Mouse (Mus musculus): ENCODE measurements around the gene Lactb. TPM values are rescaled to one million over a fixed set of nuclear protein-coding genes. Genes with fewer than 3 reads are reported as not detected.
A peak's percentile ranks its signal among the peaks of the same experiment; 100 is the strongest.

Gene Lactb
- polyA plus RNA-seq, 1 experiment = 12.6 TPM

DNA sequence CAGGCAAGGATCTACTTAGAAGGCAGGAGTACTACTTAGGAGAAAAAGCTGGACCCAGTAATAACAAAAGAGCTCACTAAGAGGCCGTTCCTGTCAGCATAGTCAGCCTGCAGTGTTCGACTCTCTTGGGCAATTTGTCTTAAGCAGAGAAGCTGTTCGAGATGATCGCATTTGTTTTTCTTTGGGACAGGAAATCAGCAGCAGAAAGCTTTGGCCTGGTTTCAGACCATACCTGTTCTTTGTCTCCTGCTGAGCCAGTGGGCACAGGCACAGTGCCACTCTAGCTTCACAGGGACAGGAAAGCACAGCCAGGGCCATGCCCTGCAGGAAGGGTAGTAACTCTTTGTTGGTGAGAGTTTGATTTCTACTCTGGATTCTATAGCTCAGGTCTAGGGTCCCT, 31.1 kb upstream of the Lactb start:
- DNase-seq = no peak
- no peaks in the 10 kb centered on the region for H3K4me1 ChIP-seq (replicated peaks; ENCODE audit: control insufficient read depth, insufficient read depth, low read length)
- no peak overlapping the region for H3K4me3 ChIP-seq (ENCODE audit: control insufficient read depth, insufficient read depth, low read length)
- 93% methylated on average over 4 of the region's 4 CpGs for WGBS
- no peaks in the 10 kb centered on the region for H3K36me3 ChIP-seq (ENCODE audit: control insufficient read depth, insufficient read depth, low read length)
- no peak for TF ChIP-seq POLR2A (IDR thresholded peaks at IDR 0.05; ENCODE audit: control insufficient read depth, extremely low read depth, insufficient read depth, low read length, poor library complexity)
- TF ChIP-seq CTCF (IDR thresholded peaks at IDR 0.05; ENCODE audit: borderline replicate concordance, control insufficient read depth, extremely low read depth, insufficient read depth, low read length, poor library complexity) = no peak
- H3K27me3 ChIP-seq (ENCODE audit: control insufficient read depth, insufficient read depth, low read length) = no peaks in the 10 kb centered on the region
- no peak overlapping the region for H3K27ac ChIP-seq (ENCODE audit: control insufficient read depth, insufficient read depth, low read length)

DNA sequence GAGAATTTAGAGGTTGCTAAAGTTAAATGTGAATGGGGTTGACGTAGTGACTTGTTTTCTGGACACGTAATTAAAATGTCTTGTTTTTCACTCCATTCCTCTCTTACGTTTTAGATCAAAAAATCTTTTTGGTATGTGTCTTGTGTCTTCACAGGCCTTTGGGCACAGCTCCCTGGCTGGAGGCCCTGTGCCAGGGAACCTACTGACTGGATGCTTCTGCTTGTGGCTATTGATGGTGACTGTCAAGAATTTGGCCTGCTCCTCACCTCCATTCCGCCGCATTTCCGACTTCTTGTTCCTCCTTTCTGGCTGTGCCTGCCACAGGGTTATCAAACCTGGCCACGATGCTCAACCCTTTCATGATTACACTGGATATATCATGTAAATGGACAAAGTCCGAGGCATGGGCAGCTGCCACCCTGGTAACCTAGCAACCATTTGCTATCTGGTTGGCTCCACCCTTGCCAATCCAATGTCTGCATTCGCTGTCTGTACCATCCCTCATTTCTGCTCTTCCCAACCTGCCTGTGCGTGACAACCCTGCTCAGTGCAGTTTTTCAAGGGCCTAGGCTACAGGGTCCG, 30.0 kb upstream of the Lactb start:
- Histone ChIP-seq H3K36me3 (ENCODE audit: control insufficient read depth, insufficient read depth, low read length) (no peaks in the 10 kb centered on the region), H3K27ac (ENCODE audit: control insufficient read depth, insufficient read depth, low read length) (no peak overlapping the region), H3K27me3 (ENCODE audit: control insufficient read depth, insufficient read depth, low read length) (no peaks in the 10 kb centered on the region), H3K4me1 (replicated peaks; ENCODE audit: control insufficient read depth, insufficient read depth, low read length) (no peaks in the 10 kb centered on the region), H3K4me3 (ENCODE audit: control insufficient read depth, insufficient read depth, low read length) (no peak overlapping the region)
- DNase-seq = no peak
- 89% methylated on average over 11 of the region's 11 CpGs for WGBS
- no peak for TF ChIP-seq CTCF (IDR thresholded peaks at IDR 0.05; ENCODE audit: borderline replicate concordance, control insufficient read depth, extremely low read depth, insufficient read depth, low read length, poor library complexity)

- Histone ChIP-seq H3K4me3 (ENCODE audit: control insufficient read depth, insufficient read depth, low read length) (no peak overlapping the region), H3K27ac (ENCODE audit: control insufficient read depth, insufficient read depth, low read length) (no peak overlapping the region), H3K27me3 (ENCODE audit: control insufficient read depth, insufficient read depth, low read length) (no peaks in the 10 kb centered on the region), H3K36me3 (ENCODE audit: control insufficient read depth, insufficient read depth, low read length) (no peaks in the 10 kb centered on the region), H3K4me1 (replicated peaks; ENCODE audit: control insufficient read depth, insufficient read depth, low read length) (no peaks in the 10 kb centered on the region)
- TF ChIP-seq POLR2A (IDR thresholded peaks at IDR 0.05; ENCODE audit: control insufficient read depth, extremely low read depth, insufficient read depth, low read length, poor library complexity) = no peak
- no peak for TF ChIP-seq CTCF (IDR thresholded peaks at IDR 0.05; ENCODE audit: borderline replicate concordance, control insufficient read depth, extremely low read depth, insufficient read depth, low read length, poor library complexity)
- 86% methylated on average over 4 of the region's 4 CpGs for WGBS
- no peak for DNase-seq
These were observed 28.4 kb upstream of the Lactb start for GRCm38 (mm10) chr9:67003656-67004055.

- 85% methylated on average over 4 of the region's 4 CpGs for WGBS
- TF ChIP-seq CTCF (IDR thresholded peaks at IDR 0.05; ENCODE audit: borderline replicate concordance, control insufficient read depth, extremely low read depth, insufficient read depth, low read length, poor library complexity) = no peak
- no peak for TF ChIP-seq POLR2A (IDR thresholded peaks at IDR 0.05; ENCODE audit: control insufficient read depth, extremely low read depth, insufficient read depth, low read length, poor library complexity)
- DNase-seq = no peak
- no peaks in the 10 kb centered on the region for H3K4me1 ChIP-seq (replicated peaks; ENCODE audit: control insufficient read depth, insufficient read depth, low read length)
- H3K27me3 ChIP-seq (ENCODE audit: control insufficient read depth, insufficient read depth, low read length) = no peaks in the 10 kb centered on the region
- H3K27ac ChIP-seq (ENCODE audit: control insufficient read depth, insufficient read depth, low read length) = no peak overlapping the region
- H3K36me3 ChIP-seq (ENCODE audit: control insufficient read depth, insufficient read depth, low read length) = no peaks in the 10 kb centered on the region
- H3K4me3 ChIP-seq (ENCODE audit: control insufficient read depth, insufficient read depth, low read length) = no peak overlapping the region
These were observed 27.9 kb upstream of the Lactb start for GRCm38 (mm10) chr9:67003156-67003555.

- no peak for DNase-seq
- 75% methylated on average over 4 of the region's 4 CpGs for whole genome bisulfite sequencing
- H3K4me1 ChIP-seq (replicated peaks; ENCODE audit: control insufficient read depth, insufficient read depth, low read length) = no peaks in the 10 kb centered on the region
- no peak overlapping the region for H3K4me3 ChIP-seq (ENCODE audit: control insufficient read depth, insufficient read depth, low read length)
- no peaks in the 10 kb centered on the region for H3K27me3 ChIP-seq (ENCODE audit: control insufficient read depth, insufficient read depth, low read length)
- TF ChIP-seq POLR2A (IDR thresholded peaks at IDR 0.05; ENCODE audit: control insufficient read depth, extremely low read depth, insufficient read depth, low read length, poor library complexity) = no peak
- no peak for TF ChIP-seq CTCF (IDR thresholded peaks at IDR 0.05; ENCODE audit: borderline replicate concordance, control insufficient read depth, extremely low read depth, insufficient read depth, low read length, poor library complexity)
- H3K36me3 ChIP-seq (ENCODE audit: control insufficient read depth, insufficient read depth, low read length) = no peaks in the 10 kb centered on the region
- H3K27ac ChIP-seq (ENCODE audit: control insufficient read depth, insufficient read depth, low read length) = no peak overlapping the region
These were observed 26.2 kb upstream of the Lactb start for GRCm38 (mm10) chr9:67001506-67001905.

GRCm38 (mm10) chr9:67001050-67001449, 25.8 kb upstream of the Lactb start:
- 5% methylated on average over 6 of the region's 6 CpGs for WGBS
- Histone ChIP-seq H3K36me3 (ENCODE audit: control insufficient read depth, insufficient read depth, low read length) (no peaks in the 10 kb centered on the region), H3K27ac (ENCODE audit: control insufficient read depth, insufficient read depth, low read length) (no peak overlapping the region), H3K4me1 (replicated peaks; ENCODE audit: control insufficient read depth, insufficient read depth, low read length) (no peaks in the 10 kb centered on the region), H3K27me3 (ENCODE audit: control insufficient read depth, insufficient read depth, low read length) (no peaks in the 10 kb centered on the region), H3K4me3 (ENCODE audit: control insufficient read depth, insufficient read depth, low read length) (no peak overlapping the region)
- TF ChIP-seq POLR2A (IDR thresholded peaks at IDR 0.05; ENCODE audit: control insufficient read depth, extremely low read depth, insufficient read depth, low read length, poor library complexity) (no peak), CTCF (IDR thresholded peaks at IDR 0.05; ENCODE audit: borderline replicate concordance, control insufficient read depth, extremely low read depth, insufficient read depth, low read length, poor library complexity) (peak; percentile 80)
- peak; percentile 58 for DNase-seq

GRCm38 (mm10) chr9:66999698-67000097, 24.4 kb upstream of the Lactb start:
- H3K27me3 ChIP-seq (ENCODE audit: control insufficient read depth, insufficient read depth, low read length) = no peaks in the 10 kb centered on the region
- H3K27ac ChIP-seq (ENCODE audit: control insufficient read depth, insufficient read depth, low read length) = no peak overlapping the region
- H3K36me3 ChIP-seq (ENCODE audit: control insufficient read depth, insufficient read depth, low read length) = no peaks in the 10 kb centered on the region
- DNase-seq = no peak
- WGBS = 95% methylated on average over 8 of the region's 8 CpGs
- TF ChIP-seq CTCF (IDR thresholded peaks at IDR 0.05; ENCODE audit: borderline replicate concordance, control insufficient read depth, extremely low read depth, insufficient read depth, low read length, poor library complexity) = no peak
- no peak for TF ChIP-seq POLR2A (IDR thresholded peaks at IDR 0.05; ENCODE audit: control insufficient read depth, extremely low read depth, insufficient read depth, low read length, poor library complexity)
- H3K4me1 ChIP-seq (replicated peaks; ENCODE audit: control insufficient read depth, insufficient read depth, low read length) = no peaks in the 10 kb centered on the region
- H3K4me3 ChIP-seq (ENCODE audit: control insufficient read depth, insufficient read depth, low read length) = no peak overlapping the region

All from thymus, adult 2 months (tissue).